Mouse (Mus musculus): ENCODE measurements around the gene Vipr1. TPM values are rescaled to one million over a fixed set of nuclear protein-coding genes. Genes with fewer than 3 reads are reported as not detected.

Vipr1 gene
- total RNA-seq, 2 experiments from 2014 or later: 1.4 to 2.1 TPM

DNA sequence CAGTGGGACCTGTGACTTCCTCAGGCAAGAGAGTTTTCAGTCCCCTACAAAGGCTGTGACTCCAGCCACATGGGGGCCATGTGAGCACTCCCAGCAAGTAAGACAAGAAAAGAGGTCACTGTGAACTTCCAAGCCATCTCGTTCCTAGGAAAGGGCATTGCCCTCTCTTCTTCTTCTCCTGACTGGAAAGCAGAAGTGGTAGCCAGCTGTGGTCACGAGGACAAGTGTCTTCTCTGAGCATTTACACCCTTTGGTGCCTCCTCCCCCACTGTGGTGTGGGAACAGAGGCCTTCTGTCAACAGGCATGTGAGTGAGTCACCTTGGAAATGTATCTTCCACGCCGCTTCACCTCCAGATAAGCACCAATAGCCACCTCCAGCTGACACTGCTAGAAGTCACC is 10.6 kb upstream of the Vipr1 start:
- intact Hi-C loops (cut with DNase I): no loop called here
- no peak for DNase-seq (ENCODE audit: low spot score)

DNA sequence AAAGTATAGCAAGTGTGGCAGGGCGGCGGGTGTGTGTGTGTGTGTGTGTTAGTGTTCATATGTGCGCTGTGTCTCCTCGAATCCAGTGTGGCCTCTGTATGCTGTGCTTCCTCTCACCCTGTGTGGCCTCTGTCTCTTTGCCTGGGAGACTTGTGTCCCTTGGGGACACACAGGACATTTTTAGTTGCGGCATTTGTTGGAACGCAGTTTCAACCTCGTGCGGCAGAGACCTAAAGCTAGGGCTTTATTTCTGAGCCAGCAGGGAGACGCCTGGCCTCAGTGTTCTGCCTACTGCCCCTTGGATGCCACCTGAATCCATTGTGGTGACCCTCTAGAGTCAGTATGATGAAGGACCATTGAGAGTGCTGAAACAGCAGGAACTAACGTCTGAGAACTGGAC is 9.6 kb upstream of the Vipr1 start:
- DNase-seq (ENCODE audit: low spot score): no peak
- intact Hi-C loops (cut with DNase I): no loop called here

DNA sequence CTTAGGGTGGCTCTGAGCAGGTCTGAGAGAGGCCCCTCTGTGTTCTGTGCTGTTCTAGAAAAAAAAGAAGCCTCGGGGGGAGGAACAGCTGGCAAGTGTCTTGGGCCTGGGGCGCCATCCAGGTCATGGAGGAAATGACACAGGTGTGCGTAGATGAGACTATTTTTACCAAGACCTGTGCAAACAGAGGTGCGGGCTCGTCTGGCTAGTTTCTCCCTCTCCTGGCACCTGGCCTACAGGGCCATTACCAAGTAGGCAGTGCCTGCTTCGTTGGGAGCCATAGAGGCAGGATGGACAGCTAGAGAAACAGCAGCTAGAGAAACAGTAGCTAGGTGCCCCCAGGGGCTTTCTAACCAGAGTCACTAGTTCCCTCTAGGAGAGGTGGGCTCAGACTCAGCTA is 9.2 kb upstream of the Vipr1 start:
- intact Hi-C loops (cut with DNase I): no loop called here
- no peak for DNase-seq (ENCODE audit: low spot score)

DNA sequence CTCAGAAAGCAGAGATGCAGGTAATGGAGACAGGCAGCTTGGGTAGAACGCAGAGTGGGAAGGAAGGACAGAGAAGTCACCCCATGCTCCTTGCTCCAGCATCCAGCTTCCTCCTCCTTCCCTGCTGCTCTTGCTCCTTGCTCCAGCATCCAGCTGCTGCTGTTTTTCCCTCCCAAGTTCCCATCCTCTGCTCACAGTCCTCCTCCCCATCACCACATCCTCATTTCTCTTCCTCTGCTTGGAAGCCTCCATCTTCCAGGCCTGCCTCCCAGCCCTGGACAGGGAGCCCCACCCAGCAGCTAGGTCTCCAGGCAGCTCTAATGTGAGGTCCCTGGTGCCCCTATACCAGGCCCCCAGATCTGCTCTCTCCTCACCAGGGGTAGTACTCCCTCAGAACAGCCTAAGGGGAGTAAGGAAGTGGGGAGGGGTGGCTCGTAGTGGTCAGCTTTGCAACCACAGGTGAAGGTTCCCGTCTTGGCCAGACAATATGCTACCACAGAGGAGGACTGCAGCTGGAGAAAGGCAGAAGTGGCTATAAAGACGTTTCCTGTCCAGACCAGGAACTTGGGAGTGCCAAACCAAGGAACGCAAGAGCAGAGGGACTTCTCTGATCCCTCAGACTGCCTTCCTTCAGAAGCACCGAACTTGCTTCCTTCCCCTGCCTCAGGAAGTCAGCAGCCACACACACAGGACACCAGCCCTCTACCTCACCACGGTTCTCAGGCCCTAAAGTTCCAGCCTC is 6.5 kb upstream of the Vipr1 start:
- intact Hi-C loops (cut with DNase I): no loop called here
- no peak for DNase-seq (ENCODE audit: low spot score)

DNA sequence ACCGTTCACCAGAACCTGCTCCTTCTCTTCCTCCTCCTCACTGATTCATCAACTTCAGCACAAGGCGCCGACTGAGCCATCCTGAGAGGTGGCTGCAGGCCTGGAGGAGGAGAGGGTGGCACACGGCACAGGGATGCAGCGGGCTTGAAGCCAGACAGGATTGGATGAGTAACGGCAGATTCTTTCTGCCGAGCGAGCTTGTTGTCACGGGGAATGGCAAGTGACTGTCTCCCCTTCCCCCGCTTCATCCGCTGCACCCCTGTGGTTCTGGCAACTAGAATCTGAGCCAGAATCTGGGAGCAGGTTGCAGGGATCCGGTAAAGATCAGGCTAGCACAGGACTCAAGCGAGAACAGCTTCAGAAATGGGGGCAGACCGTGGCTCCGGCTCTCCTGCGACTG is 2.7 kb upstream of the Vipr1 start:
- intact Hi-C loops (cut with DNase I): loop anchor here (5.0 kb wide), 1 partner anchor 38 kb away; no protein-coding TSS in a partner anchor
- no peak for DNase-seq (ENCODE audit: low spot score)

DNA sequence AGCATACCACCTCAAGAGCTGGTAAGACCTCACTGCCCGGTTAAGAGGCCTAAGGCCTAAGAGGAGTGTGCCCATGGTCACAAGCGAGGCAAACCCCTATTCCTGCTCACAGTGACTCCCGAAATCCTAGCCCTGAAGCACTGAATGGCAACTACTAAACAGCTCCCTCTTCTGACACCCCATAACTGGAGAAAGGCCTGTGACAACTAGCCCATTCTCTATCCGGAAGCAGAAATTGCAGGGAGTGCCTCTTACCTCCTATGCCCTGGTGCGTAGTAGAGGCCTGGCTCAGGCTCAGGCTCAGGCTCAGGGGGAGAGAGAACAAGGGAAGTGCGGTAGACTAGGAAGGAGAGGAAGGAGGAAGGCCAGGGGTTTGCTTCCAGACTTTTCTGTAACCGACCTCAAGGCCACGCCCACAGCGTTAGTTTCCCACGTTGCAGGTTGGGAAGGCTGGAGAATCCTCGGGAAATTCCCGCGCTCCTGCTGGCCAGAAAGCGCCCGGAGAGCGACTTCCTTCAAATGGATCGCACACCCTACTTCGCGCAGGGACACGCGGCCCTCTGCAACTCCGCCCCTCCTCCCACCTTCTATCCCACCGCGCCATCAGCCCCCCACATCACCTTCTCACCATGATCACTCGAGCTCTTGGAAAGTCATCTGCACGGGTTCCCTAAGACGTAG is 1.1 kb upstream of the Vipr1 start:
- no peak for DNase-seq (ENCODE audit: low spot score)
- intact Hi-C loops (cut with DNase I): loop anchor here (5.0 kb wide), 1 partner anchor 36 kb away; no protein-coding TSS in a partner anchor

DNA sequence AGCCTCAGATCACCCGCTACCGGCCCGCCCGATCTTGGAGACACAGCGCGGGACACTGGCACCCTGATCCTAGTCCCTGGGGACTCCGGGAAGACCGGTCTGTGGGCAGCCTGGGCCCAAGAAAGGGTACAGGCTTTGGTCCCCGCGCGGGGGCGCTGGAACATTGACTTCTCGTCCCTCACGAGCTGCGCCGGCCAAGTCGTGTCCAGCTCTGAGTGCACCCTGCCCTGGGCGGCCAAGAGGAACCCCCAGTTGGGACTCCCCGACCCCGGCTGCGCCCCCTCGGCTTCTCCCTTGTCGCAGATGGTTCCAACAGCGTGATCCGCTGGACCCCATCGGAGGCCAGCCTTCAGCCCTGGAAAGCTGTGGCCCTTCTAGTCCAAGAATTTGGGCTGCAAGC is 515 bp upstream of the Vipr1 start, which contains the start of gene Lyzl4:
Lyzl4 (minus strand) TSS at position 96 of the 400 bp plus-strand sequence.
- DNase-seq (ENCODE audit: low spot score): peak; percentile 57
- intact Hi-C loops (cut with DNase I): loop anchor here (5.0 kb wide), 1 partner anchor 35 kb away; no protein-coding TSS in a partner anchor

DNA sequence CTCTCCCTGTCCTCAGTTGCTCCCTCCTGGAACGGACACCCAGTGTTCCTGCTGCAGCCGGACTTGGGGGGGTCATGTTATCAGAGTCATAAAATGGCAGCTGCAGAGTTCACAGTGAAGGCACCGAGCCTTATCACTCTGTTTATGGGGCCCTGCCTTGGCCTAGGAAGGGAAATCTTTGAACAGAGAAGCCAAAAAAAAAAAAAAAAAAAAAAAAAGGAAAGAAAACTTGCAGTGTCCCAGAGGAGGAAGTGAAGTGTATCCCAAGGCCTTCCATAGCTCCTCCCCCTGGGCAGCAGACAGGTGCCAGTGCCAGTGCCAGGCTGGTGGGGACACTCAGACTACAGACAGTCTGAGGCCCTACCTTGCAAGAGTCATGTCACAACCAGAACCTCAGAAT is 2.3 kb downstream of the Vipr1 start:
- no peak for DNase-seq (ENCODE audit: low spot score)
- intact Hi-C loops (cut with DNase I): loop anchor here (5.0 kb wide), 1 partner anchor 32 kb away; no protein-coding TSS in a partner anchor

DNA sequence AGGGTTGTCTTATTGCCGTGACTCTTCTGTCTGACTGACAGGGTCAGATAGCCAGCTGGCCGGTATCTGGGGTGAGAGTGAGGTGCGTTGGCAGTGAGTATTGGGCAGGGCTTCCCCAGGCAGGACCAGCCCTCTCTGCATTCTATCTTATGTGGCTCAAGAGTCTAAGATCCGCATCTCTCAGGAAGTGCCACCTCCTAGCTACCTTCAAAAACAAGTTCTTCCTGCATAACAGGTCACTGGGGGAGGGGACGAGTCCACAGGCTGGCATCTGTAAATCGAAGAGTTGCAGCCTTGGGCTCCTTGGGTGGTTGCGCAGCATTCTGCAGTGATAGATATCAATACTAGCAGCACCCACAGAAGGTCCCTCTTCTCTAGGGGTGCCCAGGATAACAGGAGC is 4.5 kb downstream of the Vipr1 start:
- intact Hi-C loops (cut with DNase I): no loop called here
- no peak for DNase-seq (ENCODE audit: low spot score)

DNA sequence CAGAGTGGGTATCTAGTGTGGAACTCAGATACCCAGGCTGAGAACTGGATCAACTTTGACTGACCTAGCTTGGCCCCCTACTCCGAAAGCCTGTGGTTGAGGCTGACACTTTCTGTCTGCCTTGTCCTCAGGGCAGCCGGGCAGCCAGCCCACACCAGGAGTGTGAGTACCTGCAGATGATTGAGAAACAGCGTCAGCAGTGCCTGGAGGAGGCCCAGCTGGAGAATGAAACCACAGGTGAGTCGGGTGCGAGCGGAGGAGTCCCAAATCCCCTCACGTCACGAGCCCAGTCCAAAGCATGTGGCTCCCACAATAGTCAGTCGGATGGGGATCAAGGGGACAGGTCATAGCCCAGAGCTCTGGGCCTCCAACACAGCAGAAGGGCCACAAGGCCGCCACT is 11.2 kb downstream of the Vipr1 start:
- intact Hi-C loops (cut with DNase I): no loop called here
- DNase-seq (ENCODE audit: low spot score): no peak

DNA sequence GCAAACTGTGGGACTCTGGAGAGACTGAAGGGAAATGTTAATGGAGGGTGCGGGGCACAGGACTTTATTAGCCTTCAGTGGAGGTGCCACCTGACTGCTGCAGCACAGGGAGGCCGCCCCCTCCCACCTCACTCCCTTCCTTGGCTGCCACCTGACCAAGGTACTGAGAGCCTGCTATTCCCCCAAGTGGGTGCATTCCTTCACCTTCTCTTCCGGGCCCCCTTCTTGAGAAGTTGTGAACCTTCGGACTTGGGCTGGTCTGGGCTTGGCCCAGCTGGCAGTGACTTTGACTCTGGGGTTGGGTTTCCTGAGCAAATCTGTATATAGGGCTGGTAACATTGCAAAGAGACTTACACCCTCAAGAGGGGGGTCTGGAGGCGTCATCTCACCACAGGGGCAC is 13.8 kb downstream of the Vipr1 start:
- intact Hi-C loops (cut with DNase I): no loop called here
- no peak for DNase-seq (ENCODE audit: low spot score)

DNA sequence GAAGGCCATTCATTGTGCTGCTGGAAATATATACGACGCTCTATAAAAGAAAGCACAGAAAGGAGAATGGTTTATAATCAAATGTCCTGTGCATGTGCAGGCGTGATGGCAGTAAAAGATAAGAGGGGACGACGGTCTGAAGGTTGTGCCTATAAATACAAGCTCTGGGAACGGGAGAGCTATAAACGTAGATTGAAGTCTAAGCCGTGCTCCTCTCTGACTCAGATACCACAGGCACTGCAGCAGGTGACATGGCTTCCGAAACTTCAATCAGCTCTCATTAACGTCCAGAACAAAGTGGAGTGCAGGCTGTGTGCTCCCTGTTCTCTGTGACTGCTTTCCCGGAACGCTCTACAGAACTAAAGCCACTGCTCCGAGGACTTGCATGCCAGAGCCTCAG is 14.6 kb downstream of the Vipr1 start:
- no peak for DNase-seq (ENCODE audit: low spot score)

DNA sequence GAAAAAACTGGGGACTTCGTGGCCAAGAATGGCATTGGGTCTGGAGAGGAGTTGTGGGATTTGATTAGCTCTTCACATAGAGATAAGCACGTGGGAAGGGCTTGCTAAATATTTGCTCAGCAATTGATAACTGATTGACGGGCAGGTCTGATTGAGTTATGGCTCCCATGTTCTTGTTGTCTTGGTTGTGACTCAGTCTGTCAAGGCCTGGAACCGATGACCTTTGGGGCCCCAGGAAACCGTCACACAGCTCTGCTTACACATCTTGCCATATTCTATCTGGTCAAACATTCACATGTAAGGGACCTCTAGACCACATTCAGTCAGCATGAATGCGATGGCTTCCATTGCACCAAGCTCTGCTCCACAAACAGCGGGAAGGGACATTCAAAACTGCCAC is 15.7 kb downstream of the Vipr1 start:
- no peak for DNase-seq (ENCODE audit: low spot score)
- intact Hi-C loops (cut with DNase I): no loop called here

More for the DNA sequence above, 14.6 kb downstream of the Vipr1 start:
- intact Hi-C loops (cut with DNase I): no loop called here

DNA sequence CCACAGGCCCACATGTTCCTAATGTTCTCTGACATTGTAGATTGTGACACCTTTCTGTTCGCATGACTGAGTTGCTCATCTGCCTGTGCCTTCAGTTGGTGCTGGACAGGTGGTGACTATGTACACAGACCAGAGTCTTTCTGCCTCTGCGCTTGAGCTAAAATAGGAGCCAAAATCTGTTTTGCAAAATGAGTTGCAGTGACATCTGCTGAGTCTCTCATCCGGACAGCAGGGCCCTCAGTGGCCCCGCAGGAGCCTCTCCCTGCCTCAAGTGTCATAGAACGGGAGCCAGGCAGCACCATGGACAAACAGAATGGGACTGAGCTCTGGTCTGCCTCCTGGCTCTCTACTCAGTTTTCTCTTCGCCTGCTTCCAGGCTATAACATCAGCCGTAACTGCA is 17.3 kb downstream of the Vipr1 start:
- intact Hi-C loops (cut with DNase I): no loop called here
- DNase-seq (ENCODE audit: low spot score): no peak

DNA sequence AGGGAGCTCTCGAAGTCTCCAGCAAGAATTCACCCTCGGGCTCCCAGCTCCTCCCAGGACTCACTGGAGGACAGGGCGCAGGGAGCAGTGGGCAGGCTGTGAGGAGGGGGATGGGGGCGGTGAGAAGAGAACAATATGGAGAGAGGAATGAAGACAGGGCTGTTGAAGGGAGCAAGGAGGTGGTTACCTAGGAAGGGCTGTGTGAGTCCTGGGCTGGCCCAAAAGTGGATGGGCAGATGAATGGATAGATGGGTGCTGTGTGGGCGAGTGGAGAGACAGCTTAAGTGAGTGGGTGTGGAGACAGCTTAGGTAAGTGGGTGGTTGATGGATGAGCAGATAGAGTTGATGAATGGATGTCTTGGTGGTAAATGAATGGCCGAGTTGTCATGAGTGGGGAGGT is 21.0 kb downstream of the Vipr1 start:
- intact Hi-C loops (cut with DNase I): no loop called here
- DNase-seq (ENCODE audit: low spot score): no peak

DNA sequence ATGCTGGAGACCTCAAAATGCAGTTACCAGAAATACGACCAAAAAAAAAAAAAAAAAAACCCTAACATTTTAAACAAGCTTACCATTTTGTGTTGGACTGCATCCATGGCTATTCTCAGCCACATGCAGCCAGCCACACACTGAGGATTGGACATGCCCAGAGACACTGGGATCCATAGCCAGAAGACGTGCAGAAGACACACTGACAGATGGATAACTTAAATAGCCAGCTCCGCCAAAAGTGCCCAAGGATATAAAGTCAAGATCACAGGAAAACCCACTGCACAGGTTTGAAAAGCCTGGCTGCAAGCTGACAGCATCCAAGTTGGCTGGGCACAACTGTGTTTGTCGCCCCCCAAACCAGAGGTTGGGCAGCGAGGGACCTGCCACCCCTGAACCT is 21.6 kb downstream of the Vipr1 start:
- intact Hi-C loops (cut with DNase I): no loop called here
- DNase-seq (ENCODE audit: low spot score): no peak

DNA sequence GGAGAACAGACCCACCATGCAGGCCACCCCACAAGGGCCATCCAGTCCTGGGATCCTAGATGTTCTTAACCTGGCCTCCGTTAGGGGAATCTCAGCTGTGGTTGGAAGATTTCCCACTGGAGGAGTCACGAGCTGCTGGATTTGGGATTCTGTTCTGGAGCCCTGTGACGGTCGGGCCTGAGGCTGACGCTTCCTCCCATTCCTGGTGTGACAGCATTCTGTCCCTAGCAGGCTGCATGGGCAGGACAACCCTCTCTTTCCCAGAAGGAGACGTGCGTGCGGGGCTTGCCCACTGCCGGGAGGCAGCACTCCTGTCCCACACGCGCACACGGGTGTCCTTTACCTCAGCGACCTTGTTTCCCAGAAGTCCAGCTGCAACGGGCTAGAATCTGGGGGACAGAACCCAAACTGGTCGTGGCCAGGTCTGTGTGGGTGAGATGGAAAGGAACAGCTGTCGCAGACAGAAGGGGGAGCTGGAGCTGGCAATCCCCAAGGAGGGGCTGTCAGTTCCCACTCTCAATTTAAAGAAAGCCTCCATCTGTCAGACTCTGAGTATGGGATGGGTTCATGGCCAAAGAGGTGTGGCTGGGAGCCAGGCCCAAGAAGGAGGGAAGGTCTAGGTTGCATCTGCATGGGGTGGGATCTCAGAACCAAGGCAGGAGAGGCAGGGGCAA is 24.6 kb downstream of the Vipr1 start:
- DNase-seq (ENCODE audit: low spot score): no peak
- intact Hi-C loops (cut with DNase I): no loop called here

DNA sequence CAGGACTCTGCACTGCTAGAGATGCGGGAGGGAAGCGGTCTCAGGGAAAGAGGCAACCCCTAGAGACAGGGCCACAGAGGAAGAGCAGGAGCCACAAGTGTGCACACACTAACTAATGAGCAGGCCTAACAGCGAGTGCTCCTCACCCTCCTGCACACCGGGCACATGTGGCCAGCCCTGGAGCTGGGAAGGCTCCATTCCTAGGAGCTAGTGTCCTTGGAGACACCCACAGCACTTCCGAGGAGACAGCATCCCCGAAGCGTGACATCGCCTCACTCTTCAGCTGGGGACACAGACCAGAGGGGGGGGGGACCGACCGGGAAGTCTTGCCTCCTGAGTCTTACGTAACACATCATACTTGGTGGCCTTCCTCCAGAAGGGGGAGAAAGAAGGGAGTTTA is 25.3 kb downstream of the Vipr1 start:
- DNase-seq (ENCODE audit: low spot score): no peak
- intact Hi-C loops (cut with DNase I): no loop called here

DNA sequence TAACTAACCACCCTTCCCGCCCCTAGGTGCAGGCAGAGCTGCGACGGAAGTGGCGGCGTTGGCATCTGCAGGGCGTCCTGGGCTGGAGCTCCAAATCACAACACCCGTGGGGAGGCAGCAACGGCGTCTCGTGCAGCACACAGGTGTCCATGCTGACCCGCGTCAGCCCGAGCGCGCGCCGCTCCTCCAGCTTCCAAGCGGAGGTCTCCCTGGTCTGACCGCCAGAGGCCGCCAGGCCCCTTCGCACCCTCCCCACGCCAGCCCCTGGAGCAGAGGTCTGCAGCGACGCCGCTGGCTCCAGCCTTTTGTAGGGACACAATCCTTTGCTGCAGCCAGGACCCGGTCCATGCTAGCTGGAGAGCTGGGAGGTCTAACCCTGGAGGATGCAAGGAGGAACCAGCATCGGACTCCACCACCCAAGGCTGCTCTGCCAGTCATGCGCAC is 26.9 kb downstream of the Vipr1 start:
- peak; percentile 38 for DNase-seq (ENCODE audit: low spot score)
- intact Hi-C loops (cut with DNase I): no loop called here

DNA sequence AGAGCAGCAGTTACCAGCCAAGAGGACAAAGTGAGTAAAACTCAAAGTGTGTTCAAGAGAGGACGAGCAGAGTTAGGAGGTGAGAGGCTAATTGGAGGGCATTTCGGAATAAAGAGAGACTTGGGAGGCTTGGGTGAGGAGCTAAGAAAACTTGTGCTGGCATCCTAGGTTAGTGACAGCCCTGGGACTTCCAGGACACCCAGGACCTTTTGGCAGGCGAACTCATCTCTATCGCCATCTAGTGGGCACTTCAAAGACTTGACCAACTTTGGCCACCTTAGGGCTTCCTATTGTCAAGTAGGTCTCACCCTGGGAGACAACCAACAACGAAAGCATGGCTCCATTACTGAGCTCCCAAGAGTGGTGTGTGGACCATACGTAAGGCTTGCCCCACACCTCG is 28.8 kb downstream of the Vipr1 start:
- intact Hi-C loops (cut with DNase I): loop anchor here (2.0 to 5.0 kb wide), 2 partner anchors 192 to 424 kb away; no protein-coding TSS in a partner anchor
- DNase-seq (ENCODE audit: low spot score): no peak

DNA sequence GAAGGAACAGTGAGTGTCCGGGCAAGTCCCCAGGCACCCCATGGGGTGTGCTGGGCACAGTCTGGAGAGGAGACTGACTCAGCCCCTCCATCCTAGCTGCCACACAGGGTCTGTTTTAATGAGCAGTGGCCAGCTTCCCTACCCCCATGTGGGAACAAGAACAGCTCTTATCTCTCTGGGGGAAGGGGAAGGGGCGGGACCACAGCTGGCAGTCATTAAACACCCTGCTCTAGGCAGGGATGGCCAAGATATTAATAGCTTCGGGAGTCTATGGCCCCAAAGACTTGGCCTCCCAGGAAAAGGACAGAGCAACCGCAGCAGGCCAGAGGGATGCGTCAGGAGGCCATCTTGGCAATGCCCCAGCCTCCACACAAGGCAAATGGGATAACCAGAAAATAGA is 29.8 kb downstream of the Vipr1 start:
- intact Hi-C loops (cut with DNase I): loop anchor here (5.0 kb wide), 1 partner anchor 425 kb away; no protein-coding TSS in a partner anchor

More for the DNA sequence above, 29.8 kb downstream of the Vipr1 start:
- peak; percentile 34 for DNase-seq (ENCODE audit: low spot score)
